Mouse (Mus musculus) testis, adult 2 months (tissue): ENCODE data around the gene Ugt1a2. TPM values are rescaled to one million over a fixed set of nuclear protein-coding genes. Genes with fewer than 3 reads are reported as not detected.

Source experiments
- H3K27ac ChIP-seq: fragments of 200-500 bp; 2 replicates; pipeline ENCODE4 v1.5.1; 2012; ENCODE audit warnings: low read depth, low read length; ENCODE audit not compliant: control insufficient read depth, insufficient read depth
- H3K27me3 ChIP-seq: fragments of 200-500 bp; 2 replicates; pipeline ENCODE4 v1.6.1; 2012; ENCODE audit warnings: mild to moderate bottlenecking, low read length, moderate library complexity; ENCODE audit not compliant: control insufficient read depth, insufficient read depth
- H3K36me3 ChIP-seq: fragments of 200-500 bp; 2 replicates; pipeline ENCODE4 v1.6.1; 2012; ENCODE audit warnings: mild to moderate bottlenecking, low read length; ENCODE audit not compliant: control insufficient read depth, insufficient read depth
- H3K4me1 ChIP-seq: fragments of 200-500 bp; 2 replicates; pipeline ENCODE4 v1.6.1; 2012; ENCODE audit warnings: low read length; ENCODE audit not compliant: control insufficient read depth, insufficient read depth
- H3K4me3 ChIP-seq: fragments of 200-500 bp; 2 replicates; pipeline ENCODE4 v1.5.1; 2012; ENCODE audit warnings: low read depth, mild to moderate bottlenecking, low read length, moderate library complexity, mixed read lengths; ENCODE audit not compliant: control insufficient read depth
- CTCF ChIP-seq: fragments of 200-500 bp; IDR thresholded peaks from 2 replicates; pipeline ENCODE4 v1.5.1; 2012; ENCODE audit warnings: low read depth, mild to moderate bottlenecking, inconsistent platforms, low read length, moderate library complexity; ENCODE audit not compliant: control insufficient read depth, insufficient read depth, insufficient replicate concordance
- POLR2A ChIP-seq: fragments of 200-500 bp; IDR thresholded peaks from 2 replicates; pipeline ENCODE4 v1.6.1; 2012; ENCODE audit warnings: low read depth, mild to moderate bottlenecking, inconsistent platforms, low read length, moderate library complexity; ENCODE audit not compliant: control insufficient read depth
- polyA plus RNA-seq: library from polyadenylated mRNA; depleted of rRNA; stranded (reverse); fragments of >200 nt; gene quantifications from 2 replicates; pipeline ENCODE4 v1.2.3, GENCODE M21; 2012

Ugt1a2 gene
- polyA plus RNA-seq, 1 experiment, result 0.06 TPM

- TF ChIP-seq POLR2A (no peak), CTCF (no peak)
- Histone ChIP-seq H3K4me1 (no peaks in the 10 kb centered on the region; the same call in 1 of the 2 replicates), H3K27ac (no peak overlapping the region), H3K27me3 (no peaks in the 10 kb centered on the region), H3K36me3 (no peaks in the 10 kb centered on the region), H3K4me3 (no peak overlapping the region)
These were observed 54.5 kb downstream of the Ugt1a2 start for GRCm38 (mm10) chr1:88254793-88255465.

- H3K27ac ChIP-seq, result no peak overlapping the region
- no peak overlapping the region for H3K4me3 ChIP-seq
- H3K4me1 ChIP-seq, result no peaks in the 10 kb centered on the region; the same call in 1 of the 2 replicates
- H3K36me3 ChIP-seq, result no peaks in the 10 kb centered on the region
- TF ChIP-seq POLR2A (no peak), CTCF (no peak)
- no peaks in the 10 kb centered on the region for H3K27me3 ChIP-seq
These were observed 55.1 kb downstream of the Ugt1a2 start for GRCm38 (mm10) chr1:88255466-88255857.

- Histone ChIP-seq H3K27me3 (no peaks in the 10 kb centered on the region), H3K27ac (no peak overlapping the region), H3K4me3 (no peak overlapping the region), H3K36me3 (peaks cover 1% of the 10 kb centered on the region; the same call in 1 of the 2 replicates), H3K4me1 (no peaks in the 10 kb centered on the region; the same call in 1 of the 2 replicates)
- TF ChIP-seq CTCF, result no peak
- no peak for TF ChIP-seq POLR2A
These were observed 55.8 kb downstream of the Ugt1a2 start for GRCm38 (mm10) chr1:88255989-88256754.

GRCm38 (mm10) chr1:88256886-88257663 lies 56.7 kb downstream of the Ugt1a2 start:
- Histone ChIP-seq H3K36me3 (peaks cover 1% of the 10 kb centered on the region; the same call in 1 of the 2 replicates), H3K27me3 (no peaks in the 10 kb centered on the region), H3K4me3 (no peak overlapping the region), H3K4me1 (no peaks in the 10 kb centered on the region; the same call in 1 of the 2 replicates), H3K27ac (no peak overlapping the region)
- TF ChIP-seq CTCF (no peak), POLR2A (no peak)

GRCm38 (mm10) chr1:88257681-88258080 lies 57.3 kb downstream of the Ugt1a2 start:
- Histone ChIP-seq H3K4me3 (no peak overlapping the region), H3K36me3 (peaks cover 1% of the 10 kb centered on the region; the same call in 1 of the 2 replicates), H3K27ac (no peak overlapping the region), H3K27me3 (no peaks in the 10 kb centered on the region), H3K4me1 (no peaks in the 10 kb centered on the region; the same call in 1 of the 2 replicates)
- TF ChIP-seq POLR2A, result no peak
- TF ChIP-seq CTCF, result no peak

GRCm38 (mm10) chr1:88258361-88258760 lies 58.0 kb downstream of the Ugt1a2 start:
- no peaks in the 10 kb centered on the region for H3K27me3 ChIP-seq
- no peaks in the 10 kb centered on the region; the same call in 1 of the 2 replicates for H3K4me1 ChIP-seq
- no peak overlapping the region for H3K4me3 ChIP-seq
- TF ChIP-seq POLR2A (no peak), CTCF (no peak)
- no peak overlapping the region for H3K27ac ChIP-seq
- H3K36me3 ChIP-seq, result peaks cover 2% of the 10 kb centered on the region; the same call in 1 of the 2 replicates
